Mouse (Mus musculus): ENCODE data around the gene Zfp960. TPM values are rescaled to one million over a fixed set of nuclear protein-coding genes. Genes with fewer than 3 reads are reported as not detected.

Gene Zfp960
- total RNA-seq (2023): 1 to 10 TPM; 1.4 to 1.7 TPM

DNA sequence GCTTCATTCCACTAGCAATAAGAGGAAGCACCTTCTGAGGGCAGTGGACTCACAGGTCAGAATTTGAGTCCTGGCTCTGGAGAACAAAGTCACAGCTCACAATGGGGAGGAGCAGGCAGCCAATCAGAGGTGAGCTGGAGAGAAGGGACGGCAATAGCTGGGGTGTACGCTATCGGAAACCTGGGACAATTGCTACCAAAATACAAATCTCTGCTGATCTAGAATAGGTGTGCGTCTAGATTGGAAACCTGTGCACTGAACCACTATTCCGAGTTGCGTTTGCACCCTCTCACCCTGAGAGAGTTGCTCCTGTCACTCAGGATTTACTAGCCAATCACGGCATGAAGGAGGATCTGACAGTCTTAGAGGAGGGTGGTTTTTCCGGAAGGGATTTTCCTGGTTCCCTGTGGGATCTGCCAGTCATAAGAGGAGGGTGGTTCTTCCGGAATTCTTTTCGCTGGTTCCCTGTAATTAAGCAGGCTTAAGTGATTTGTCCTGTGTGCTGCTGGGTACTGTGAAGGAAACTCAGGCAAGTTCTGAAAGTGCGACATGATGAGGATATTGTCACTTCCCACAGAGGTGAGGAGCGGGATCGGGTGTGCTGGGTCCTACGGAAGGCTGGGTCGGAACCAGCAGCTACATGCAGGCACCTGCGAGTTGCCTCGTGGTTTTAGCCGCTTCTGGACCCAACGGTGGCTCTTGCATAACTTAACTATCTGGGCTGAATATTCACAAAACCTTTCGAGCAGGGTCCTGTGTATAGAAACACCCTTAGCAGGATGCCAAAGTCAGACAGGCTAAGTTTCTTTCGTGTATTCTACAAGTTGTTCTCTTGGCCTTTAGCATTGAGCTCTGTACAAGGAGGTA is at the start of gene Zfp960:
Gene Zfp960, plus strand, starts transcription at position 486 of the 867 bp plus-strand sequence.

DNA sequence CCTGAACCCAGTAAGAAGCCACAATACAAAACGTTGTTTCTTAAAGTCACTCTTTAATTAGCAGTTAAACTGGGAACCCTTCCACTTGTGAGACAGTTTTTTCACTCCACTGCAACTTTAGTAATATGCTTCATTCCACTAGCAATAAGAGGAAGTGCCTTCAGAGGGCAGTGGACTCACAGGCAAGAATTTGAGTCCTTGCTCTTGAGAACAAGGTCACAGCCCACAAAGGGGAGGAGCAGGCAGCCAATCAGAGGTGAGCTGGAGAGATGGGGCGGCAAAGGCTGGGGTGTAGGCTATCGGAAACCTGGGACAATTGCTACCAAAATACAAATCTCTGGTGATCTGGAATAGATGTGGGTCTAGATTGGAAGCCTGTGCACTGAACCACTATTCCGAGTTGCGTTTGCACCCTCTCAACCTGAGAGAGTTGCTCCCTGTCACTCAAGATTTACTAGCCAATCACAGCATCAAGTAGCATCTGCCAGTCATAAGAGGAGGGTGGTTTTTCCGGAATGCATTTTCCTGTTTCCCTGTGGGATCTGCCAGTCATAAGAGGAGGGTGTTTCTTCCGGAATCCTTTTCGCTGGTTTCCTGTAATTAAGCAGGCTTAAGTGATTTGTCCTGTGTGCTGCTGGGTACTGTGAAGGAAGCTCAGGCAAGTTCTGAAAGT is 57.1 kb downstream of the Zfp960 start, which contains the start of gene Zfp97:
Gene Zfp97, plus strand, starts transcription at position 586 of the 673 bp plus-strand sequence.

Other genes with a start within 250 kb of the Zfp960 start
- gene Zfp97, start 57.3 kb downstream of the Zfp960 start, total RNA-seq (2023): 1 to 10 TPM; 1.4 to 2.1 TPM